Mouse (Mus musculus) megakaryocyte progenitor cell, adult 5-6 weeks (primary cell): ENCODE data around the gene Adipor1. TPM values are rescaled to one million over a fixed set of nuclear protein-coding genes. Genes with fewer than 3 reads are reported as not detected.

ENCODE experiments used
- total RNA-seq, 2 experiments: library from RNA; stranded (forward) in 1 of 2; stranded (reverse) in 1 of 2; fragments of 157-497, 149-512 nt in 1 of 2; fragments of 200-1000 nt in 1 of 2; gene quantifications; 2 replicates each; pipeline versions ENCODE4 v1.2.3 to v1.2.4; 2015 to 2017

Gene Adipor1
- total RNA-seq, 2 experiments from 2014 or later = 43.2 to 63.2 TPM

Other genes starting within 250 kb of the Adipor1 start
- gene Chil1, start 233.2 kb upstream of the Adipor1 start, total RNA-seq (2015) = 9.3 and 21.2 TPM in 2 replicates
- 8.9 and 16.2 TPM in 2 replicates for gene Chil1, start 233.2 kb upstream of the Adipor1 start, total RNA-seq (2017)
- 0.17 TPM in 1 of 2 replicates, not detected in the other for gene Mybph, start 221.9 kb upstream of the Adipor1 start, total RNA-seq (2015)
- gene Mybph, start 221.9 kb upstream of the Adipor1 start, total RNA-seq (2017) = not detected in 2 replicates
- not detected in 2 replicates for gene Adora1, start 179.9 kb upstream of the Adipor1 start, total RNA-seq (2015)
- gene Adora1, start 179.9 kb upstream of the Adipor1 start, total RNA-seq (2017) = not detected in 2 replicates
- not detected in 2 replicates for gene Myog, start 125.4 kb upstream of the Adipor1 start, total RNA-seq (2015)
- gene Myog, start 125.4 kb upstream of the Adipor1 start, total RNA-seq (2017) = not detected in 2 replicates
- gene Ppfia4, start 82.5 kb upstream of the Adipor1 start, total RNA-seq (2015) = 3.1 and 6.1 TPM in 2 replicates
- 5.3 and 6.5 TPM in 2 replicates for gene Ppfia4, start 82.5 kb upstream of the Adipor1 start, total RNA-seq (2017)
- 42.1 and 45.9 TPM in 2 replicates for gene Tmem183a, start 53.4 kb upstream of the Adipor1 start, total RNA-seq (2015)
- 43.3 and 71.6 TPM in 2 replicates for gene Tmem183a, start 53.4 kb upstream of the Adipor1 start, total RNA-seq (2017)
- not detected in 2 replicates for gene 4933406M09Rik, start 29.4 kb upstream of the Adipor1 start, total RNA-seq (2015)
- gene 4933406M09Rik, start 29.4 kb upstream of the Adipor1 start, total RNA-seq (2017) = not detected in 2 replicates
- 45.6 and 45.9 TPM in 2 replicates for gene Cyb5r1, start 9.8 kb upstream of the Adipor1 start, total RNA-seq (2015)
- gene Cyb5r1, start 9.8 kb upstream of the Adipor1 start, total RNA-seq (2017) = 22.2 and 25.3 TPM in 2 replicates
- 12.3 and 14.2 TPM in 2 replicates for gene Klhl12, start 40.2 kb downstream of the Adipor1 start, total RNA-seq (2015)
- 11.7 and 21.7 TPM in 2 replicates for gene Klhl12, start 40.2 kb downstream of the Adipor1 start, total RNA-seq (2017)
- gene Rabif, start 79.3 kb downstream of the Adipor1 start, total RNA-seq (2015) = 20.0 and 25.6 TPM in 2 replicates
- 15.4 and 15.5 TPM in 2 replicates for gene Rabif, start 79.3 kb downstream of the Adipor1 start, total RNA-seq (2017)
- gene Mgat4e, start 134.3 kb downstream of the Adipor1 start, total RNA-seq (2015) = 0.10 TPM in 1 of 2 replicates, not detected in the other
- gene Mgat4e, start 134.3 kb downstream of the Adipor1 start, total RNA-seq (2017) = not detected in 2 replicates
- gene Kdm5b, start 144.8 kb downstream of the Adipor1 start, total RNA-seq (2015) = 16.3 and 24.2 TPM in 2 replicates
- 18.0 and 20.6 TPM in 2 replicates for gene Kdm5b, start 144.8 kb downstream of the Adipor1 start, total RNA-seq (2017)
- gene Syt2, start 231.3 kb downstream of the Adipor1 start, total RNA-seq (2015) = 0.05 and 0.10 TPM in 2 replicates
- gene Syt2, start 231.3 kb downstream of the Adipor1 start, total RNA-seq (2017) = not detected in 2 replicates